Mouse (Mus musculus): ENCODE data around the gene Sav1.

GRCm38 (mm10) chr12:69923603-69924002, 63.2 kb downstream of the Sav1 start:
- TF ChIP-seq CTCF (IDR thresholded peaks at IDR 0.05; ENCODE audit: low read depth) (no peak), EP300 (IDR thresholded peaks at IDR 0.05; ENCODE audit: low read depth) (no peak)
